Mouse (Mus musculus): ENCODE data around the gene D5Ertd579e. TPM values are rescaled to one million over a fixed set of nuclear protein-coding genes. Genes with fewer than 3 reads are reported as not detected.
"Not testable (repeated sequence)": the region's sequence is repeated elsewhere in the genome, so short reads cannot be mapped to it uniquely, and the experiment has no call there.

The D5Ertd579e gene
- total RNA-seq, 2 experiments from 2014 or later, result 87.8 to 107 TPM

GRCm38 (mm10) chr5:36685170-36685569, 10.7 kb downstream of the D5Ertd579e start:
- no peak for DNase-seq (ENCODE audit: extremely low spot score in 1 of 2, low spot score in 1 of 2)

- DNase-seq (ENCODE audit: extremely low spot score in 1 of 2, low spot score in 1 of 2), result no peak
Observed at GRCm38 (mm10) chr5:36683586-36683985, 12.2 kb downstream of the D5Ertd579e start.

DNA sequence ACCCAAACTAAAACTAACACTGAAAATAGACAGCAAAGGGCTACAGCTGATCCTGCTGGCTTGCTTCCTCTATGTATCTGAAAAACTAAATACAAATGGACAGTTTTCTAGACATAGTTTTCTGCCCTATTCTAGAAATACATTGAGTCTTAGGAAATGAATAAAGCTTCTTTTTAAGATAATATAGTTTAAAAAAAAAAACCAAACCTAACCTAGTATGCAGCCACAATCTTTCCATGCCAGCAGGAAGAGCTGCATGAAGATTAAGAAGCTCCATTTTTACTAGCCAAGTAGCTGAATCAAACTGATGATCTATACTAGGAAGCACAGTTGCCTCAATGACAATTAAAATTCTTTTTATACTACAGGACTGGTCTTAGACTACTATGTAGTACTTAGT, 14.6 kb downstream of the D5Ertd579e start:
- DNase-seq (ENCODE audit: extremely low spot score in 1 of 2, low spot score in 1 of 2), result no peak

DNA sequence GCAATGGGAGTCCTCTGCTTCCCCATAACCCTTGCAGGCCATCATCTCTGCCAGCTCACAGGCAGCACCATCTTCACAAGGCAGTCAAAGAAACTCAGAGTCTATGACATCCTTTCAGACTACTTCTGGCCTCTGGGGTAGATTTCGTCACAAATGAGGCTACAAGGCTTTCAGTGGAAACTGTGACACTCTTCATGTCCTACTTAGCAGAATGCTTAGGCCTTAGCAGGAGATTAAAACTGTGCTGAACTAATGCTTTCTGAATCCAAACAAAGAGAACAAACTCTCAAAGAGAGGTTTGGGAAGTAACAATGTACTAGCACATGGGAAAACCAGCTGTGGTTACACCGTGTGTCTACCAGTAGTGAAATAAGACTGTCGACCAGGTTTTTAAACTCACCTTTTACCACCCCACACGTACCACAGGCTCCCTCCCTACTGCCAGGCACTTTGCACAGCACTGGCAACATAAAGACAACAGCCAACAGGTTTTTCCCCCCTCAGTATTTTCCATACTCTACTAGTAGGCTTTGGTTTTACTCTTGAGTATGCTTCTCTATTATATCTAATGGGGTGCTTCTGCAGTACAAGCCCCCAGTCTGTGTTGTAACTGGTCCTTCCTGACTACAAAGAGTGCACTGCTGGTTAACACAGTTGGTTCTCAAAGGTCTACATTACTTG, 15.8 kb downstream of the D5Ertd579e start:
- DNase-seq (ENCODE audit: extremely low spot score in 1 of 2, low spot score in 1 of 2), result no peak

GRCm38 (mm10) chr5:36678799-36679198, 17.0 kb downstream of the D5Ertd579e start:
- DNase-seq (ENCODE audit: extremely low spot score in 1 of 2, low spot score in 1 of 2), result no peak

DNA sequence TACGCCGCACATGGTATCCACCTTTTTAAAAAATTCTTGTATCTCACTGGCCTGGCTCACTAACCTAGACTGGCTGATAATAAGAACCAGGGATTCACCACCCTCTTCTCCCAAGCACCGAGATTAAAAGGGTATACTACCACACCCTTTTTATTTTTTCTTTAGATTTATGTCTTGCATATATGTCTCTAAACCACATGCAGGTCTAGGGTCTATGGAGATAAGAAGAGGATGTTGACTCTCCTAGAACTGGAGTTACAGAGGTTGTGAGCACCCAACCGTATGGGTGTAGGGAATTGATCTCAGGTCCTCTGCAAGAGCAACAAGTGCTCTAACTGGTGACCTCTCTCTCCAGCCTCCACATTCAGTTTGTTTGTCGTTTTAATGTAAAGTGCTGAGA, 17.9 kb downstream of the D5Ertd579e start:
- no peak for DNase-seq (ENCODE audit: extremely low spot score in 1 of 2, low spot score in 1 of 2)

- DNase-seq (ENCODE audit: extremely low spot score in 1 of 2, low spot score in 1 of 2), result no peak
Observed at GRCm38 (mm10) chr5:36675466-36675865, 20.4 kb downstream of the D5Ertd579e start.

DNA sequence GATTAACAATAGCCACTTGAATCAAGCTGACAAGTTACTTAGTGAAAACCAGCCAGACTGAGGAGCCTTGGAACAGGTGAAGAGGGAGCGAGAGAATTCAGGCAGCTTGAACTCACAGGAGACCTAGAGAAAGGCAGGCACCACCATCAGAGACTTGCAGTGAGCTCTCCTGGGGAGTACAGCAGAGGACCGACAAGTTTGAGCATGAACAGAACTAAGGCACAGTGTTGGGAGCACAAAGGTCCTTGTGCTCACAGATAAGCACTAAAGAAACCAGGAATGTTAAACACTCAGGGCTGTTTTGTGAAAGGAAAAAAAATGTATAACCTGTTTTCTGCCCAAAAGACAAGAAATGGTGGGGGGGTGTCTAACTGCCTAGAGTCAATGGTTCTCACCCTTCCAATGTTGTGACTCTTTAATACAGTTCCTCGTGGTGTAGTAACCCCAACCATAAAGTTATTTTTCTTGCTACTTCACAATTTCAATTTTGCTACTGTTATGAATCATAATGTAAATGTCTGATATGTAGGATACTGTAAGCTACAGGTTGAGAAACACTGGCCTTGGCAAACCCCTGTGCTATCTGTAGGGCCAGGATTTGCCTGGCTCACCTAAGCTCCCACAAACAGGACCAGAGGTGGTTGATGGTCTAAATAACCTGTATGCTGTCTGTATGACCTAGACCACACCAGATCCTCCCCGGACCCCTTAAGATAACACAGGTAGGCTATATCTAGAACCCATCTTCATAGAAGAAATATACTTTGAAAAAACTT, 21.0 kb downstream of the D5Ertd579e start:
- no peak for DNase-seq (ENCODE audit: extremely low spot score in 1 of 2, low spot score in 1 of 2)

DNA sequence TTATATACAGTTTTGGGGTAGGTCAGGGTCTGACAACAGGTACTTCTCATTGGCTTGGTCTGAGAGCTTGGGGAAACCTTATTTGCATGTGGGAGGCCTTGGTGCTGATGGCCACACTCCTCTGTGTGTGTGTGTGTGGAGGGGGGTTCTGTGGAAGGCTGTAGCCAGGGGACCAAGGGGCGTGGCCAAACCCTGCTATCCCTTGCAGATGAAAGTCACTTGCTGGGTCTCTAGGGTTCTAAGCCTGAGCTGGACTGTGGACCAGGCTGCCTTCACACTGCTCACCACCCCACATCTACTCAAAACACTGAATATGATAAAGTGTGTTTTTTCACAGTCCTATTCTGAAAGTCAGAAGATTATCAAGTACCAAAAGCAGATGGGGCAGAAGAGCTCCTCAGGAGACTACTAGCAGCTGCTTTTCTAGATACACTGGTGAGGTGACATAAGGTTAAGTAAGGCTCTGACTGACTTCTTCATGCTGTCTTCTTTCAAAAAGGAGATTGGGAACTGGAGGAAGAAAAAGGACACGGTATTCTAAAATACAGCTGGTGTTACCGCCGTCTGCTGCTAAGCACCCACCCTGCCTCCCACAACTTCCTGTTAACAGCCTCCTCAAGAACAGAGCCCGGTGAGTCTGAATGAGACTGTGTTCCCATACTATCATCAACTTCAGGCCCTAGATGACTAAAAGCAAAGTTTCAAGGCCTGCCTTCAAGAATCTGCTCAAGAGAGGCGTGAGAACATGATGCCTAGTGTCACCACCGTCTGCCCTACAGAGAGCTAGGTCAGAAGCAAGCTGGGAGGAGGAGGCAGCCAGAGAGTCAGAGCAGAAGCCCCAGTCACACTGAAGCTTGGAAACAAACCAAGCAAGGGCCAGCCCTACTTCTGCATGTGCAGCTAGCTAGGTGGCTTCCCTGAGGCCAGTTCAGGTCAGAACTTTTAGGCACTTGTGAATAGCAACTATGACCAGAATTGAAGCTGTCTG, 26.5 kb downstream of the D5Ertd579e start:
- no peak for DNase-seq (ENCODE audit: extremely low spot score in 1 of 2, low spot score in 1 of 2)

- DNase-seq (ENCODE audit: extremely low spot score in 1 of 2, low spot score in 1 of 2), result no peak
Observed at GRCm38 (mm10) chr5:36668572-36668971, 27.3 kb downstream of the D5Ertd579e start.

DNA sequence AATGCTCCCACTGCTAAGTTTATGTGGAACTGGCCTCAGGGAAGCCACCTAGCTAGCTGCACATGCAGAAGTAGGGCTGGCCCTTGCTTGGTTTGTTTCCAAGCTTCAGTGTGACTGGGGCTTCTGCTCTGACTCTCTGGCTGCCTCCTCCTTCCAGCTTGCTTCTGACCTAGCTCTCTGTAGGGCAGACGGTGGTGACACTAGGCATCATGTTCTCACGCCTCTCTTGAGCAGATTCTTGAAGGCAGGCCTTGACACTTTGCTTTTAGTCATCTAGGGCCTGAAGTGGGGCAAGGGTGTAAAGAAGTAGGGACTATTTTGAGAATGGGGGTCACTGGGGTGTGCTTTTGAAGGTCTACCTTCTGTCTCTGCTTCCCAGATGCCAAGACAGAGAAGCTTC, 27.8 kb downstream of the D5Ertd579e start:
- DNase-seq (ENCODE audit: extremely low spot score in 1 of 2, low spot score in 1 of 2), result not testable (repeated sequence)

- DNase-seq (ENCODE audit: extremely low spot score in 1 of 2, low spot score in 1 of 2), result no peak
Observed at GRCm38 (mm10) chr5:36667165-36667564, 28.7 kb downstream of the D5Ertd579e start.

DNA sequence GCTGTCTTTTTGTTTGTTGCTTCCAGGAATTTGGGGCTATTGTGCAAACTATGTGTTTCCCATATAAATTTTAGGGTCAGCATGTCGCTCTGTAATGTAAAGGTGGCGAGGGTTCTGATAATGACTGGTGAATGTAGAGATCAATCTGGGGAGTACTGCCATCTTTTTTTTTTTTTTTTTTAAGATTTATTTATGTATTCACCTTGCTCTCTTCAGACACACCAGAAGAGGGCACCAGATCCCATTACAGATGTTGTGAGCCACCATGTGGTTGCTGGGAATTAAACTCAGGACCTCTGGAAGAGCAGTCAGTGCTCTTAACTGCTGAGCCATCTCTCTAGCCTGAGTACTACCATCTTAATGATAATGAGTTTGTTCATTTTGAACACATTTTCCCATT, 29.1 kb downstream of the D5Ertd579e start:
- DNase-seq (ENCODE audit: extremely low spot score in 1 of 2, low spot score in 1 of 2), result not testable (repeated sequence)

DNA sequence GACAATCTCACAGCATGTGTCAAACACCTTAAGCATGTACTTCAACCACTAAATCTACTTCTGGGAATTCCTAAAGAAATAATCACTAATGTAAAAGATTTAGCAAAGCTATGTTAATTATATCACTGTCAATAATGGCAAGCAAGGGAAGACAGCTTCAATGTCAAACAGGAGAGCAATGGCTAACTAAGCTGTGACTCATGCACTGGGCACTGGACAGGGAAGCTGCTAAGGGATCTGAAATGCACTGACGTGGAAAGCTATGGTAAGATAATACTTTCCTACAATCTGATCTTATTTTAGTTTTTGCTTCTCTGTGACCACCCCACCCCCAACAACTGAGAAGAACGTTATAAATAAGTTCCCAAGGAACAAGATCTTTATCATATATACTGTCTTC, 32.5 kb downstream of the D5Ertd579e start:
- DNase-seq (ENCODE audit: extremely low spot score in 1 of 2, low spot score in 1 of 2), result no peak

DNA sequence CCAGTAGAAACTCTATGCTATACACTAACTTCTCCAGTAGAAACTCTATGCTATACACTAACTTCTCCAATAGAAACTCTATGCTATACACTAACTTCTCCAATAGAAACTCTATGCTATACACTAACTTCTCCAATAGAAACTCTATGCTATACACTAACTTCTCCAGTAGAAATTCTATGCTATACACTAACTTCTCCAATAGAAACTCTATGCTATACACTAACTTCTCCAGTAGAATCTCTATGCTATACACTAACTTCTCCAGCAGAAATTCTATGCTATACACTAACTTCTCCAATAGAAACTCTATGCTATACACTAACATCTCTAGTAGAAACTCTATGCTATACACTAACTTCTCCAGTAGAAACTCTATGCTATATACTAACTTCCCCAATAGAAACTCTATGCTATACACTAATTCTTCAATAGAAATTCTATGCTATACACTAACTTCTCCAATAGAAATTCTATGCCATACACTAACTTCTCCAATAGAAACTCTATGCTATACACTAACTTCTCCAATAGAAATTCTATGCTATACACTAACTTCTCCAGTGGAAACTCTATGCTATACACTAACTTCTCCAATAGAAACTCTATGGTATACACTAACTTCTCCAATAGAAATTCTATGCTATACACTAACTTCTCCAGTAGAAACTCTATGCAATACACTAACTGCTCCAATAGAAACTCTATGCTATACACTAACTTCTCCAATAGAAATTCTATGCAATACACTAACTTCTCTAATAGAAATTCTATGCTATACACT, 34.7 kb downstream of the D5Ertd579e start:
- not testable (repeated sequence) for DNase-seq (ENCODE audit: extremely low spot score in 1 of 2, low spot score in 1 of 2)

GRCm38 (mm10) chr5:36625612-36626011, 70.2 kb downstream of the D5Ertd579e start:
- no peak for DNase-seq (ENCODE audit: extremely low spot score in 1 of 2, low spot score in 1 of 2)

- DNase-seq (ENCODE audit: extremely low spot score in 1 of 2, low spot score in 1 of 2), result no peak
Observed at GRCm38 (mm10) chr5:36623670-36624069, 72.2 kb downstream of the D5Ertd579e start.

DNA sequence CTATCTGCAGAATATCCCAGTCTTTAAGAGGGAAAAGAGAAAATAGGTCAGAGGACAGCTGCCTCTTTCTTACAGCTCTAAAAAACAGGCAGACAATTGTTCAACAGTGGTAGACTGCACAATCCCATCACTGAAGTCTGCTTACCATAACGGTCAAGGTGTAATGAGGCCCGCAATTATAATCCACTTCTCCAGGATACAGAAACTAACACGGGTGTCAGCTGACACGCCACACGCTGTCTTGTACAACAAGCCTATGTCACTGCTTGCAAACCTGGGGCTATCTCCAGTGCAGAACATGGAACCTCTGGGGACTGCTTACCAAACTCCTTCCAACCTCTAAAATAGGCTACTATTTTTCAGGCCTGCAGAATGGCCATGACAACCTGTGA, 74.8 kb downstream of the D5Ertd579e start:
- DNase-seq (ENCODE audit: extremely low spot score in 1 of 2, low spot score in 1 of 2), result no peak

DNA sequence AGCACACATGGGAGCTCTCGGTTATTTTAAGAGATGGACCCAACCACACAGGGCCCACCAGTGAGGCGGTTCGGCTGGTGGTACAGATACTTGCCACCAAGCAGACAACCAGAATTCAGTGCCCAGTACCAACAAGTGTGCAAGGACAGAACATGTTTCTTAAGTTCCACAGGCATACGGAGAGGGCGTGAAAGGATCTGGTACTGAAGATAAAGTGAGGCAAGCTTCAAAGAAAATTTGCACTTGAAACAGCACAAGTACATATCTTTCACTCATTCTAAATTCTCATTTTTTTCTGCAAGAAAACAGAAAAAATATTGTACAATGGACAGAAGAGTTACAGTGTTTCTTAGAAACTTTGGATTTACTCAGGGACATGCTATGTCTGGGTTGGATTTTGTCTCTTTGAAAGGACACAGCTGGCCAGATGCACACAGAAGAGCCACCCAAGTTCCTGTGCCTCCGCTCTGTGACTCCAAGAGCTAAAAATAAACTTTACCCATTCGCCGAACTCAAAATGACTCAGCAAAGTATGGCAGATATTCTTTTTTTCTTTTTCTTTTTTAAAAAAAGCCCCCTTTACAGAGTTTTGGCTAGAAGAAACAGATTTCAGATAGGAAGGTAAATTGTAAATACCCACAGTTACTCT, 75.3 kb downstream of the D5Ertd579e start:
- DNase-seq (ENCODE audit: extremely low spot score in 1 of 2, low spot score in 1 of 2), result no peak

DNA sequence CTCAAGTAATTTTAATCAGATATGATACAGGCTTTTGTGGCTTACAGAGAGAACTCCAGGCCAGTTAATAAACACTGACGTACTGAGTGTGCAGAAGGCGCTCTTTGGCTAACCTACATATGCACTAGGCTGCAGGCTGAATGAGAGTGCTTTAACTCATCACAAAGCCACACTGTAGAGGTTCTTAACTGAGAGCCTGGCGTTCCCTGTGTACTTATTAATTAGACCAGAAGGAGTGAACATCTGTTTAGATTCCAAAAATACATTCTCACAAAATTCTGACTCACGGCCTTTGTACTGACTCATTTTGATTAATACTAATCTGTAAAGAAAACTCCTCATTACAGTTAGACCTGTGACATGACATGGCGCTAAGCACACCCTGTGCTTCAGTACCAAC, 76.9 kb downstream of the D5Ertd579e start:
- no peak for DNase-seq (ENCODE audit: extremely low spot score in 1 of 2, low spot score in 1 of 2)
